1 mouse cellular context compared by ENCODE assay signal in genomic region chr17:56034726-56035100, GRCm38 (mm10).
TF ChIP-seq lines count a peak whose summit lies in the region.

No protein-coding gene starts in this region.

TF ChIP-seq in CH12.LX, 34 proteins besides CTCF, POLR2A, EP300 and RAD21:
- no peak for TF ChIP-seq ZC3H11A (IDR thresholded peaks at IDR 0.05; ENCODE audit: low read depth, low read length)
- no peak for TF ChIP-seq JUN (IDR thresholded peaks at IDR 0.05; ENCODE audit: insufficient read depth, low read depth, low read length)
- TF ChIP-seq MXI1 (IDR thresholded peaks at IDR 0.05; ENCODE audit: low read depth, low read length), result no peak
